Mouse (Mus musculus) olfactory bulb, adult 2 months (tissue): ENCODE data around the gene Sox5. TPM values are rescaled to one million over a fixed set of nuclear protein-coding genes. Genes with fewer than 3 reads are reported as not detected.

Source experiments
- H3K27ac ChIP-seq: fragments of 200-500 bp; 2 replicates; pipeline ENCODE4 v1.5.1; 2012; ENCODE audit warnings: low read depth, low read length; ENCODE audit not compliant: insufficient read depth
- H3K4me1 ChIP-seq: fragments of 200-500 bp; 2 replicates; pipeline ENCODE4 v1.6.1; 2012; ENCODE audit warnings: low read length; ENCODE audit not compliant: control insufficient read depth, insufficient read depth
- H3K4me3 ChIP-seq: fragments of 200-500 bp; 2 replicates; pipeline ENCODE4 v1.5.1; 2012; ENCODE audit warnings: mild to moderate bottlenecking, low read depth, low read length, moderate library complexity; ENCODE audit not compliant: insufficient read depth
- CTCF ChIP-seq: fragments of 200-500 bp; IDR thresholded peaks from 2 replicates; pipeline ENCODE4 v1.5.1; 2012; ENCODE audit warnings: low read depth, mild to moderate bottlenecking, low read length, moderate library complexity; ENCODE audit not compliant: insufficient read depth
- POLR2A ChIP-seq: fragments of 200-500 bp; IDR thresholded peaks from 2 replicates; pipeline ENCODE4 v1.6.1; 2012; ENCODE audit warnings: mild to moderate bottlenecking, low read depth, low read length, moderate library complexity; ENCODE audit not compliant: insufficient read depth
- WGBS: fragments of 180-500 bp; shearing (Covaris S2); methylation state at CpG from one replicate; pipeline ENCODE4 v1.1.7; 2018; 5-methylcytosine and 5-hydroxymethylcytosine counted together
- polyA plus RNA-seq: library from polyadenylated mRNA; stranded (reverse); fragments of >200 nt; gene quantifications from 2 replicates; pipeline ENCODE4 v1.2.4, GENCODE M21; 2012; ENCODE audit warnings: low replicate concordance; ENCODE audit not compliant: missing spikeins, insufficient read depth, insufficient read length

Sox5 gene
- polyA plus RNA-seq, 1 experiment: not detected

DNA sequence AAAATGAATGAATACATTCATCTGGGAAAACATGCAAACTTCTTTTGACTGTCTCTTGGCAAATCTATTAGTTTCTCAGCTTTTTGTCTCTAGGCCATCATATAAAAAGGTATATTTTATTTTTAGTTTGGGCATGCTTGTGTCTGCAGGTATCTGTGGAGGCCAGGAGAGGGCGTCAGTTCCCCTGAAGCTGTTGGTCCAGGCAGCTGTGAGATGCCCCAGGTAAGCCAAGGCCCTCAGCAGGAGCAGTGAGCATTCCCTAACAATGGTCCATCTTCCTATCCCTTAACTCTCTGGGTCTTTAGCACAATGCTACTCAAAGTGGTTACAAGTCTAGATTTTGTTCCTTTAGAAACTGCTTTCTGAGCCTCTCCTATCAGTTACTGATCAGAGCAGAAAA lies 338.1 kb downstream of the Sox5 start:
- Histone ChIP-seq H3K4me3 (no peak overlapping the region), H3K27ac (no peak overlapping the region), H3K4me1 (no peaks in the 10 kb centered on the region)
- TF ChIP-seq POLR2A (no peak), CTCF (no peak)
- 77% methylated on average over 1 of the region's 1 CpGs for WGBS

DNA sequence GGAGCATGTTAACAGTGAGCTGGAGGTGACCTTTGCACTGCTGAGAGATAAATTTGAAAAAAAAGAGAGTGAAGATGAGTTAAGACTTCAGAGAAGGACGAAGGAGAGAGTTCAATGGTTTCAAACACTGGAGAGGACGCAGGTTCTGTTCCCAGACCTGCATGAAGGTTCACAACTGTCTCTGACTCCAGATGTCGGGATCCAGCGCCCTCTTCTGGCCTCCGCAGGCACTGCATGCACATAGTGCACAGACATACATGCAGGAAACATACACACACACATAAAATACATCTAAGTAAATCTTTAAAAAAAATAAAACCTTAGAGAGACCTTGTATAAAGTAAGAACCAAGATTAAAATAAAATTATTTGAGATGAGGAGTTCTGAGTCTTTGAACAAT lies 352.5 kb downstream of the Sox5 start:
- H3K4me1 ChIP-seq: no peaks in the 10 kb centered on the region
- H3K27ac ChIP-seq: no peak overlapping the region
- H3K4me3 ChIP-seq: no peak overlapping the region
- no peak for TF ChIP-seq POLR2A
- no peak for TF ChIP-seq CTCF
- WGBS: 77% methylated on average over 5 of the region's 5 CpGs

DNA sequence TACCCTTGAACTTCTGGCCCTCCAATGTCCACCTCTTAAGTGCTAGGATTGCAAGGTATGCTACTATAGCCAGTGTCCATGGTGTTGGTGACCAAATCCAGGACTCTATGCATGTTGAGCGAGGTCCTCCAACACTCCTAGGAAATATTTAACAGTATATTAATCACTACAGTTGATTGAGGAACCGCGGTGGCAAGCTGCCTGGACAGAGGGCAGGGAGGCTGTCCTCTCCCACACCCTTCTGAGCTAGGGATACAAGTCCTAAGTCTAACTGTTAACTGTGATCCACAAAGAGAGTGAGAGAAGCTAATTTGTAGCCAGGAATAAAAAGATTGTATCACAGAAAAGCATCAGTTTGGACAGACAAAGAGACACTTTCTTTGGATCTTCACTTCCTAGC lies 373.7 kb downstream of the Sox5 start:
- no peaks in the 10 kb centered on the region for H3K4me1 ChIP-seq
- 96% methylated on average over 3 of the region's 3 CpGs for WGBS
- no peak for TF ChIP-seq POLR2A
- no peak for TF ChIP-seq CTCF
- no peak overlapping the region for H3K4me3 ChIP-seq
- no peak overlapping the region for H3K27ac ChIP-seq

DNA sequence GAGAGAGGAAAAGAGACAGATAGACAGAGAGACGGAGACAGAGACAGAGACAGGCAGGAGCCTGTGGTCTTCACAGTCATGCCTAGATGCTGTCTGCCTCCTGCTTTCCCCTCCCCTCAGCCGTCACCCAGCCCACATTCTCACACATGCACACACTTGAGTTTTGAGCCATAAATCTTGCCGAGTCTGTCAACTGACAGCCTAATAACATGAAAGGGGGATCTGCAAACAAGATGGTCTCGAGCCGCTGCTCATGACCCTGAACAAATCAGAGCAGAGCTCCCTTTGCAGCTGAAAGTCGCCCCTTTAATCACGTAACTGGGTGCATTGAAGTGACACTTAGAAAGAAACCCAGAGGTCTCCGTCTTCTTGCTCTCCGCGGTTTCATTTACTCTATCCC lies 383.7 kb downstream of the Sox5 start:
- WGBS: 70% methylated on average over 10 of the region's 10 CpGs
- Histone ChIP-seq H3K4me1 (peaks cover 2% of the 10 kb centered on the region), H3K4me3 (no peak overlapping the region), H3K27ac (no peak overlapping the region)
- no peak for TF ChIP-seq CTCF
- TF ChIP-seq POLR2A: no peak

DNA sequence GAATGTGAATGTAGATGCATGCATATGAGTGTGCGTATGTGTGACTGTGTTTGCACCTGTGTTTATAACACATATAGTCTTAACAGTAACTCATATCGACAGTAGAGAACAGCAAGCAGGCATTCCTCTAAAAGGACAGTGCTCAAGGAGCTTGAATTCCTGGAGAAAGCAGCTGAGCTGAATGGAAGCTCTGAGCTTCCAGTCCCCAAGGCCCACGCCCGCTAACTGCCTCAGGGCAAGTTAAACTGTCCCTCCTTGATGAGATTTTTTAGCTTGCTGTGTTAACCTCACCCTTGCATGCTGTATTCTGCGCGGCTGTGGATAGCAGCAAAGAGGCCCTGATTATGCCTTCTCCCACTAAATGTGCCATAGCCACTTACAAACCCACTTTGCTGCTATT lies 388.6 kb downstream of the Sox5 start:
- no peak overlapping the region for H3K4me3 ChIP-seq
- 56% methylated on average over 6 of the region's 6 CpGs for WGBS
- no peak for TF ChIP-seq CTCF
- TF ChIP-seq POLR2A: no peak
- peaks cover 3% of the 10 kb centered on the region for H3K4me1 ChIP-seq
- H3K27ac ChIP-seq: no peak overlapping the region

DNA sequence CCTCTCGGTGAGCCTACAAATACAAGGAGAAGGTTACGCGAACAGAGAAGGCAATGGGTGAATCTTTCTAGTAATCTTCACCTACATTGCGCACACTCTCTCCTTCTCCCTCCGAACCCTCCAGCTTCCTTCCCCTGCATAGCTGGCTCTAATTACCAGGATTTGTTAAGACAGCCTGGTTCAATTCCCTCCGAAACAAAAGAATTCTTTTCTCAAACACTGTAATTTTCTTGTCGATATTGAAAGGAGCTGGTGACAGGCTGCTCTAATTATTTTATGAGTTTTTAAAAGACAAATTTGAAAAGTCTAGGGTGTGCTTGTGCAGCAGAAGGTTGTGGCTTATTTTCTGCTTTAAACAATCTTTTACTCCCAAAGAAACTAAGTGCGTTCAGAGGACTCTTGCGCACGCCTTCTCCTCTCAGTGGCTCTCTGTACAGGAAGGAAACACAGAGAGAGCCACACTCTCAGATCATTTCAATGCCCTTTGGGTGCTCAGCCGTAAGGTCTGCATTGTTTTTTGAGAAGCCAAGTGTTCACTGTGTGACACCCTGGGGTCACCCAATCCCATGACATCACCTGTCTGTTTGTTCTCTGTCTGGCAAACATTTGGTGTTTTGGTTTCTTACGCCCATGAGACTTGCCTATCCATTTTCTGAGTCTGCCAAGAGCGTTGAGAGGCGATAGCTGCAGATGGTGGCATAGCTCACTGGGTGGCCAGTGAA lies 392.3 kb downstream of the Sox5 start:
- no peak for TF ChIP-seq CTCF
- no peak for TF ChIP-seq POLR2A
- H3K4me3 ChIP-seq: no peak overlapping the region
- H3K4me1 ChIP-seq: peaks cover 3% of the 10 kb centered on the region
- H3K27ac ChIP-seq: no peak overlapping the region
- WGBS: 66% methylated on average over 14 of the region's 14 CpGs

DNA sequence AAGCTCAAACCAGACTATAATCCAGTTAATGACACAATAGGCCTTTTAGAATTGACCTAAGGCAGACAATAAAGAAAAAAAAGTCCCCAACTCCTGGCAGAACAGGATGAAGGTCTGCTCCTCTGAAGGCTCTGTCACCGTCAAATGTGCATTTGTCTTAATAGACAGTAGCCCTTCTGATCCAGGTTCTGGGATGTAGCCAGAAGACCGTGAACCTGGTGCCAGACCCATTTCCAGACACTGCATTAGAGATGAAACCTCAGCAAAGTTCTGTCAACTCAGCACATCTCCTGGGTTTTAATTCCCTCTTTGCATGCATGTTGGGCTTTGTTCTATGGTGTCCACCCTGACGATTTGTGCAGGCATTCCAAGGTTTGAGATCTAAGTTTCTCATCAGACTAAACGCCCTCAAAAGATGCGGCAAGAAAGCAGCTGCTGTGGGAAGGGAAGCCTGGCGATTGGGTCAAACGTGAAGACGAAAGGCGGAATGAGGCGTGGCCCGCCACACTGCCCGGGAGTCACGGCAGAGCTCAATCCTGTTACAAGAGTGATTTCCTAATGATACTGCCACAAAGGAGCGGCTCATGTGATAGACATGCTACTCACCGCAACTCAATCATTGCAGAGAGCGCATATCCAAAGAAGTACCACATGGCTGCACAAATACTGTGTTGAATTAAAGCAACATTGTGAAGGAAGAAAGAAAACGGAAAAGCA lies 394.1 kb downstream of the Sox5 start:
- Histone ChIP-seq H3K4me3 (no peak overlapping the region), H3K4me1 (no peaks in the 10 kb centered on the region), H3K27ac (no peak overlapping the region)
- WGBS: 59% methylated on average over 17 of the region's 17 CpGs
- TF ChIP-seq CTCF (no peak), POLR2A (no peak)

DNA sequence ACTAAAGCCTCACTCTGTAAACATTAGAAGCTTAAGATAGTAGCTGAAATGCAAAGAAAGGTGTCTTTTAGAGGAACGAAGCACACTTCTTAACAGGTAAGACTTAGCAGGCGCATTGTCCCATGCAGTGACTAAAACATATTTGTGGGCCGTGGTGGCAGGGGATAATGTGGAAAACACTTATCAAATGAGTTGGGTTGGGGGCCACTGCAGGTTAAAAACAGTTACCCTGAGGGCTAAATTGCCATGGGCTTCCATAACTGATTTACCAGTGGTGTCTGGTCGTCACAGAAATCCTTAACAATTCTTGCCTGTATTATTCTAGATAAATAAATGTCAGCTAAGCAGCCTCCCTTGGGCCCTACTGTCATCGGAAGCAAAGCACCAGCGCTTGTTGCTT lies 401.1 kb downstream of the Sox5 start:
- WGBS: 88% methylated on average over 6 of the region's 6 CpGs
- no peak for TF ChIP-seq POLR2A
- no peak for TF ChIP-seq CTCF
- Histone ChIP-seq H3K4me1 (no peaks in the 10 kb centered on the region), H3K27ac (no peak overlapping the region), H3K4me3 (no peak overlapping the region)

DNA sequence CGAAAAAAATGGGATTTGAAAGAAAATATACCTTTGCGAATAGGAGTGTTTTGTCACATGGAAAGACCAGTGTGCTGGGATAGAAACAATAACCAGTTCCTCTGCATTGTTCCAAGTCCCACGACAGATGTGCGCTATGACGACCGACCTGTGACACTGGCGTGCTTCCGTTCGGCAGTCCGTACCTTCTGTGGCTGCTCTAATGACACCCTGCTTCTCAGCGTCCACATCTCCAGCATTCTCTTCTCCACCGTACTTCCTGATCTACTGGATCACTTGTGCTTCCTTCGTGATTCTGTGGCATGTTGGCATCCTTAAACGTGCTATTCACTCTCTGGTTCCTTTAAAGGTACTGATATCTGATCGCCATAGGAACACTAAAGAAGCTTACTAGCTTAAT lies 401.6 kb downstream of the Sox5 start:
- Histone ChIP-seq H3K27ac (no peak overlapping the region), H3K4me3 (no peak overlapping the region), H3K4me1 (no peaks in the 10 kb centered on the region)
- TF ChIP-seq CTCF (no peak), POLR2A (no peak)
- 77% methylated on average over 15 of the region's 15 CpGs for WGBS

DNA sequence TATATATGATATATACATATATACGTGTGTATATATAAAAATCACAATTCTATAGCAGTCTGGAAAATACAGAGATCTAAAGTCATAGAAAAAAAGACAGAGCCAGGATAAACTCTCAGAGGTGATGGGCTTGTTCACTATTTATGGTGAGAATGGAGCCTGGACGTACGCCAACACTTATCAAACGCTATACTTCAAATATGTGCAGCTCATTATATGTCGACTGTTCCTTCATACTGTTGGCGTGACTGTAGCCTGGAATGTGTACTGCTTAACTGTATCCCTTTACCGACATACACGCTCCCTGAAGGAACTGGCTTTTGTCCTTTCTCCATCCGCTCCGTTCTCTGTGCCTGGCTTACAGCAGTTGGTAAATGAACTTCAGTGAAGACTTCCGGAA lies 407.0 kb downstream of the Sox5 start:
- TF ChIP-seq CTCF: no peak
- TF ChIP-seq POLR2A: no peak

More for the DNA sequence above, 407.0 kb downstream of the Sox5 start:
- Histone ChIP-seq H3K4me3 (no peak overlapping the region), H3K4me1 (no peaks in the 10 kb centered on the region), H3K27ac (no peak overlapping the region)
- 96% methylated on average over 11 of the region's 11 CpGs for WGBS
